Mouse (Mus musculus) hematopoietic multipotent progenitor cell, adult 10-12 weeks (in vitro differentiated cells): Measurements from ENCODE around the gene Slc25a27. TPM values are rescaled to one million over a fixed set of nuclear protein-coding genes. Genes with fewer than 3 reads are reported as not detected.

Experiments
- polyA plus RNA-seq: library from polyadenylated mRNA; stranded (reverse); fragments of >175 nt; gene quantifications from 2 replicates; pipeline ENCODE4 v1.2.3, GENCODE M21; 2012; ENCODE audit warnings: low replicate concordance

Slc25a27 gene
- 1.1 and 1.5 TPM in 2 replicates for polyA plus RNA-seq

GRCm38 (mm10) chr17:43666576-43667289, at the start of gene Slc25a27:
Gene Slc25a27, minus strand, starts transcription at chr17:43667214.

GRCm38 (mm10) chr17:43667290-43667843, 353 bp upstream of the Slc25a27 start, which contains the start of gene Cyp39a1:
Gene Cyp39a1, plus strand, starts transcription at chr17:43667425.

GRCm38 (mm10) chr17:43629496-43630426, 37.3 kb downstream of the Slc25a27 start, which contains the start of gene Tdrd6:
Gene Tdrd6, minus strand, starts transcription at chr17:43630299.

Other genes with a start within 250 kb of the Slc25a27 start
- not detected in 2 replicates for gene Mep1a, start 164.4 kb downstream of the Slc25a27 start, polyA plus RNA-seq
- not detected in 2 replicates for gene Ankrd66, start 123.6 kb downstream of the Slc25a27 start, polyA plus RNA-seq
- gene Pla2g7, start 99.1 kb downstream of the Slc25a27 start, polyA plus RNA-seq: 9.3 and 17.0 TPM in 2 replicates
- gene Tdrd6, start 36.9 kb downstream of the Slc25a27 start, polyA plus RNA-seq: not detected in 2 replicates
- 0.13 and 1.1 TPM in 2 replicates for gene Cyp39a1, start 211 bp upstream of the Slc25a27 start, polyA plus RNA-seq
- 0.17 and 1.8 TPM in 2 replicates for gene Rcan2, start 134.1 kb upstream of the Slc25a27 start, polyA plus RNA-seq